Mouse (Mus musculus) subcutaneous adipose tissue, adult 2 months (tissue): ENCODE data around the gene Egr4. TPM values are rescaled to one million over a fixed set of nuclear protein-coding genes. Genes with fewer than 3 reads are reported as not detected.

Source experiments
- polyA plus RNA-seq: library from polyadenylated mRNA; depleted of rRNA; stranded (reverse); fragments of >200 nt; gene quantifications from 2 replicates; pipeline ENCODE4 v1.2.3, GENCODE M21; 2012; ENCODE audit warnings: low replicate concordance; rRNA removed

Egr4 gene
- polyA plus RNA-seq, result 0.05 TPM in 1 of 2 replicates, not detected in the other

GRCm38 (mm10) chr6:85513531-85513910, at the start of gene Egr4:
Gene Egr4, minus strand, starts transcription at chr6:85513589.

GRCm38 (mm10) chr6:85502911-85503250, 10.5 kb downstream of the Egr4 start, which contains the start of gene Fbxo41:
Gene Fbxo41, minus strand, starts transcription at chr6:85502994.

Other genes starting within 250 kb of the Egr4 start
- gene Sfxn5, start 180.2 kb downstream of the Egr4 start, polyA plus RNA-seq, result 20.8 and 39.8 TPM in 2 replicates
- gene Rab11fip5, start 139.0 kb downstream of the Egr4 start, polyA plus RNA-seq, result 35.7 and 44.5 TPM in 2 replicates
- gene Noto, start 89.7 kb downstream of the Egr4 start, polyA plus RNA-seq, result not detected in 2 replicates
- gene Smyd5, start 81.6 kb downstream of the Egr4 start, polyA plus RNA-seq, result 25.7 and 49.9 TPM in 2 replicates
- gene Cct7, start 62.1 kb downstream of the Egr4 start, polyA plus RNA-seq, result 95.1 and 154 TPM in 2 replicates
- 23.1 and 29.8 TPM in 2 replicates for gene Pradc1, start 61.6 kb downstream of the Egr4 start, polyA plus RNA-seq
- 0.03 and 0.41 TPM in 2 replicates for gene Fbxo41, start 10.6 kb downstream of the Egr4 start, polyA plus RNA-seq
- 0.69 and 2.3 TPM in 2 replicates for gene Alms1, start 73.9 kb upstream of the Egr4 start, polyA plus RNA-seq
- gene Nat8f7, start 199.6 kb upstream of the Egr4 start, polyA plus RNA-seq, result 0.54 and 0.89 TPM in 2 replicates